Mouse (Mus musculus) induced T-regulatory cell, adult 2 months (primary cell): ENCODE measurements around the gene Ctsw.
A peak's percentile ranks its signal among the peaks of the same experiment; 100 is the strongest.

Experiments used
- DNase-seq: peaks from one replicate; pipeline ENCODE4 v3.0.0-alpha.2; 2012; ENCODE audit warnings: low read depth

Ctsw gene

DNA sequence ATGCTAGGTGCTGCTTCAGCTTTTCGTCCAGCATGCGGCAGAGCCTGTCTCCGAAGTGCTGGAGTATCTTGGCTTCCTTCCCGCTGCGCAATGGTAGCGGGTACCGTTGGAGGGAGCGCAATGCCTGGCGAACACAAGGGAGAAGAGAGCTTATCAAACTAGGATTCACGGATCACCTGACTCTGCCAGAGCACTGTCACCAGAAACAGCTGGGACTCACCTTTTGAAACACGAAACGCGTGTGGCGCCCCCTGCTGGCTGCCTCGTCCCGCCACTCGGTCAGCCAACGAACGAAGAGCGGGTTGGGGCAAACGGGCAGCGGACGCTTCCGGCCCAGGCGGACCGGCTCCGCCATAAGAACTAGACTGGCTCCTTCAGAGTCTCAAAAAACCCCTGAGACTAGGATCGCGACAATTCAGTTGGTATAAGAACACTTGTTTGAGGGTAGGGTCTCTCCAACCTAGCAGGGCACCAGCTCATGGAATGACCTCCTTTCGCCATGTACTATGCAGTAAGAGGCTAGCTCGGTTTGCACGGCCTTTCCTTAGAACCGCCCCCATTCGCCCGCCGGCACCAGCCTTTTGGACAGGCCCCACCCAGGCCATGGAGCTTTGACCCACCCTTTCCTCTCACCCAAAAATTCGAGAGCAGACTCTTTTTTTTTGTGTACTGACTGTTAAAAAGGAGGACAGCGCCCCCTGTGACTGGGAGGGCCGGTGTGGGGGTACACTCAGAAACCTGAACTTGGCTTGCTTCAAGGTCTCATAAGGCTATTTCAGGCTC is 19.7 kb upstream of the Ctsw start, which contains the start of gene Mus81:
Gene Mus81, minus strand, starts transcription at position 635 of the 783 bp plus-strand sequence.
- DNase-seq, result peak; percentile 99

DNA sequence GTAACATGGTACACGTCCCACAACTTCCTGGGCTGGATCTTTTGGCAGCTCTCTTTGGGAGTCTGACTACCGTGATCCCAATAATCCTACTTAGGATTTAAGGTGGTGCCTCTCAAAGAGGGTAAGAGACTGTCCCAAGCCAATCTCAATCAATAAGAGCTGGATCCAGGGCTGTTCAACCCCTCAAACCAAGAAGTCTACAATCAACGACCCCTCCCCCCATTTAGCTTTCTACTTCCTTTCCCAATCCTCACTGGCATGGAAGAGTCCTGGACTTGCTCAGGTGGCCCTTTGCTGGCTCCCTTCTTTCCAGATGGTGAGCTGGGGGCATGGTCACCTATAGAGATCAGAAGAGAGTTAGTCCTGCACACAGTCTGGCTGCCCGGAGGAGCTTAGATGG is 18.5 kb upstream of the Ctsw start:
- DNase-seq, result no peak

DNA sequence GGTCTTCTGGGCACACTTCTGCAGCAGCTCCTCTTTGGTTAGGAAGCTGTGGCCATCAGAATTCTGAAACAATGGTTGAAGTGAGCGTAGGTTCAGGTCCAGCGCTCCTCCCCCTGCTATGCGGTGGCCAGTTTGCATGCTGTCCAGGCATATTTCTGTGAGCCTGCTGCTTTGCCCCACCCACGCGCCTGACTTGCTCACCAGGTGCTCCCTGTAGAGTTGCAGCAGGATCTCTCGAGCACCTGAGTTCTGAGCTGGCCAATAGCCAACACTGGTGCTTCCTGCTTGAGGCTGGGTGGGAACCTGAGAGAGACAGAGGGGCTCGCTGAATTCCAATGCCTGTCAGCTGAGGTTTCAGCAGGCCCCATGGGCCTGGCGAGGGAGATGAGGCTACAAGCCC is 18.0 kb upstream of the Ctsw start:
- DNase-seq, result no peak

DNA sequence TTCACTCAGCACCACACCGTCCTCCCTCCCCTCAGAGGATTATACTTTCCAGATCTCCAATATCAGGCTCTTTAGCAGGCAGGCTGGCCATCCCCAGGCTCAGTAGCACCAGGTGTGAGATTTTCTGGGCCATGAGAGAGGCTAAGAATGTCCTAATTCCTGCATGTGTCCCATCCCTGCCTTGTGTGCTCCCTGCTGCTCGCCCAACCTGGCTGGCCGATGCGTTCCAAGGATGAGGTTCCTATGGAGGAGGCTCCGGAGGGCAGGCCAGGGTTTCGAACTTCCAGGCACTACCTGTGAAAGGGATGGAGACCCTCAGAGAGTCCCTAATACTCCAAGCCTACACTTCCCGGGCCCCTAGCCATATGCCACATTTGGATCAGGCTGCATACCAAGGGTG is 17.5 kb upstream of the Ctsw start:
- DNase-seq, result no peak

DNA sequence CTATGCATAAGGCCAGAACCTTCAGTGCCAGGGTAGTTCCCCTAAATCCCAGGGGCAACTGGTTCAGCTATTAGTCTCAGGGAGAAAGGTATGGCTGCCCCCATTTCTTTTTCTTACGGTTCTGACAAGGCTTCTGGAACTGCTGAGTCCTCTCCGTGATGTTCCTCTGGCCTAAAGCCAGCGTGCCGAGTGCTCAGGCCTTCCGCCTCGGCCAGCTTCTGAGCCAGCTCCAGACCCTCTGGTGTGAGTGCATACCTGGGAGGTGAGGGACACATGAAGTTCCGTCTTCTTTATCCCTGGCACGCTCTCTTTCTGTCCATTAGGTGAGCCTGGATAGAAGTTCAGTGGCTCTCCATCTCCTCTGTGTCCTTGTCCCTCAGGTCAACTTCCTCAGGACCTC is 17.1 kb upstream of the Ctsw start:
- no peak for DNase-seq

DNA sequence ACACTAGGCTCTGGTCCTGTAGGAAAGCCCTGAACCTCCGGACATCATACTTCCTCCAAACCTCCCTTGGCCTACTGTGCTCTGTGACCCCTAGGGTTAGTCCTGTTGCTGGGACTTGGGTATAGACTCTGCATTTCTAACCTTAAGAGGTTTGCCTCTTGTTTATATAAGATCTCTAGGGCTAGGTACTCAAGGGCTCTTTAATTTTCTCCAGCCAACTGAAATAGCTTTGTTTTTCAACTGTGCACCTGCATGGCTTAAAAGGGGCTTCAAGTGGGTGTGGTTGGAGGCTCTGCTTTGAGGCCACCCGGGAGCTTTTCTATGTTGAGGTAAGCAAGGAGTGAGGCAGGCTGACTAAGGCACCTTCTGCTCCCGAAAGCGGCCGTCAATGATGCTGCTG is 16.2 kb upstream of the Ctsw start:
- no peak for DNase-seq

DNA sequence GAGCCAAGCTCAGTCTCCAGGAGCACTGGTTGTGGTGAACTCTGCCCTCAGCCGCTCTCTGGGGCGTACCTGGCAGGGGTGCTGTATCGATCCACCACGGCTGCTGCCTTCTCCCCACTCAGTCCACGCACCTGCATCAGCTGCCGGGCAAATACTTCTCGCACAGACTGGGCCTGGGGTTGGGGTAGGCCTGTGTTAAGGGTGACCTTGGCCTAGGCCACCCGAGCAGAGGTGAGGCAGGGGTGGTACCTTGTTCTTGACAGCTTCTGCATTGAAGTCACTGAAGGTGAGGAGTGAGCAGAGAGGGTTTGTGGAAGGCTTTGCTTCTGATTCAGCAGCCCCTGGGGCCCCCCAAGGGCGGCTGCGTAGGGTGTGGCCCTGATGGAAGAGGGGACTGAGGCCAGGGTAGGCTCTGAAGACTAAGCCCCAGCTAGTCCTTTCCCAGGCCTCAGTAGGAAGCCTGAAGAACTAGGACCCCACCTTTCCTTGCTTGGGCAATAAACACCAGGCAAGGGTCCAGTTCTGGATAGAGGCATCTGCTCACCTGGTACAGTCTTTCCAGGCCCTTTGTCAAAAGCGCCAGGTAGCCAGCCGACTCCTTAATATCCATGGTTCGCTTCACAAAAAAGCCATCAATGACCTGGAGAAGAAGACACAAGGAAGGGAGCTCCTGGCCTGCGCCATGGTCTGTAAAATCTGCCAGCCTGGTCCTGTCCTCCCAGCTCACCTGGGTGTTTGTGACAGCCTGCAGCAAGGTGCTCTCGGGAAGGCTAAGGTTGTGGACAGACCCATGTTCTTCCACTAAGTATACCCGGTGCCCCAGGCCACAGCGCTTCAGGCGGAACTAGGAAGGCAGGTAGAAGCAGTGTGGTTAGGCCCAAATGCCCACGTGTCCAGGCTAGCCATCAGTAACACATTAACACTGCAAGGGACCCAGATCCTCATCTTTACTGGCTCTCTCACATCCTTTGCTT is 15.4 kb upstream of the Ctsw start:
- no peak for DNase-seq

DNA sequence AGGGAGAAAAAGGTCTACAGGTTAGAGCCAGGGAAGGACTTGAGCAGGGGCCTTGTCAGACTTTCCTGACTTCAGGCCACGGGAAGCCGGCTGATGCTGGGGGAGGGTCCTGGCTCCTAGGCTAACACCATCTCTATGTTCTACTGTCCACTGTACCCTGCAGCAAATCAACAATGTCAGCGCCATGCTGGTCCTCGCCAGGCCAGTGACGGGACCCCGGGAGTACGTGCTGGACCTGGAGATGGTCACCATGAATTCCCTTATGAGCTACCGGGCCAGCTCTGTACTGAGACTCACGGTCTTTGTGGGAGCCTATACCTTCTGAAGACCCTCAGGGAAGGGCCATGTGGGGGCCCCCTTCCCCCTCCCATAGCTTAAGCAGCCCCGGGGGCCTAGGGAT is 13.1 kb upstream of the Ctsw start:
- DNase-seq, result no peak

DNA sequence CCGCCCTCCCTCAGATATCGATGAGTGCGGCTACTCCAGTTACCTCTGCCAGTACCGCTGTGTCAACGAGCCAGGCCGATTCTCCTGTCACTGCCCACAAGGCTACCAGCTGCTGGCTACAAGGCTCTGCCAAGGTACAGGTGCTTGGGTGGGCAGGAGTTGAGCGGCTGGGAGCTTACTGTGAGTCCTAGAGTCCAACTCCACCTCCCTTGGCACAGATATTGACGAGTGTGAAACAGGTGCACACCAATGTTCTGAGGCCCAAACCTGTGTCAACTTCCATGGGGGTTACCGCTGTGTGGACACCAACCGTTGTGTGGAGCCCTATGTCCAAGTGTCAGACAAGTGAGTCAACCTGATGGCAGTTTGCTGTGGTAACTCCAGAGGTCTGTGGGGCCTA is 11.7 kb upstream of the Ctsw start:
- no peak for DNase-seq

DNA sequence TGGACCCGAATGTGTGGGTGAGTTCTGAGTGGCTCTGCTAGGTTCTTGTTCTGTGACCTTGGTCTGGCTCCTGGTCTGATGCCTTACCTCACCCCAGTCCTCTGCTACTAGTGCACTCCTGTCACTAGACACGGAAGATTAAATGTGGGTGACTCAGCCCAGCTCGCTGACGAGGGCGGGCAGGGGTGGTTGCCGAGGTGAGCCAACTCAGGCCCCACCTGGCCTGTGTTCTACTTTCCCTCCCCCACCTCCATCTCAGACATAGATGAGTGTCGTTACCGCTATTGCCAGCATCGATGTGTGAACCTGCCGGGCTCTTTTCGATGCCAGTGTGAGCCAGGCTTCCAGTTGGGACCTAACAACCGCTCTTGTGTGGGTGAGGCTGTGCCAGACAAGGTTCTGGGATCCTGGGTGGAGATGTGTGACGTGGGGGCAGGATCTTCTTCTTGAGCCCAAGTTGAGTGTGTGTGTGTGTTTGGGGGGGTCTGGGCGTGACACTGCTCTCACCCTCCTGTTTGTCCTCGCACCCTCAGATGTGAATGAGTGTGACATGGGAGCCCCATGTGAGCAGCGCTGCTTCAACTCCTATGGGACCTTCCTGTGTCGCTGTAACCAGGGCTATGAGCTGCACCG is 9.5 kb upstream of the Ctsw start:
- DNase-seq, result no peak

DNA sequence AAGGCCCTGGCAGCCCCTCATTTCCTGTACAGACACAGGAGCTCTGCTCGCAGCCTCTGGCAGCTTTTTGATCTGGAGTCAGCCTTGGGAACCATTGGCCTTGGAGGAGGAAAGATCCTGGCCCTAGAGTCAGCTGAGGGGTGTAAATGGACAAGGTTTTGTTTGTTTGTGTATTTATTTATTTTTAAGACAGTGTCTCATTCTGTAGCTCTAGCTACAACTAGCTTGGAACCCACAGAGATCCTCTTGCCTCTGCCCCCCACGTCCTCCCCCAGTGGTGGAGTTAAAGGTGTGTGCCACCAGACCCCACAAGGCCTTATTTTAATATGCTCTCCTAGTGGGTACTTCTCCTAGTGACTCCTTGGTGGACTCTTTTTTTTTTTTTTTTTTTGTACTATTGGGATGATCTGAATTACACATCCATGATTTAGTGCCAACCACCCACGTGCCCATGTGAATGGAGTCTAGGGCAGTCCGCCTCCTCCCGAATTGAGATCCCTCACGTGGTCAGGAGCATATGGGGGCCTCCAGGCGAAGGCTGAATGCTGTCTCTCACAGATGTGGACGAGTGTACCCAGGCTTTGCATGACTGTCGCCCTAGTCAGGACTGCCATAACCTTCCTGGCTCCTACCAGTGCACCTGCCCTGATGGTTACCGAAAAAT is 8.8 kb upstream of the Ctsw start:
- no peak for DNase-seq

DNA sequence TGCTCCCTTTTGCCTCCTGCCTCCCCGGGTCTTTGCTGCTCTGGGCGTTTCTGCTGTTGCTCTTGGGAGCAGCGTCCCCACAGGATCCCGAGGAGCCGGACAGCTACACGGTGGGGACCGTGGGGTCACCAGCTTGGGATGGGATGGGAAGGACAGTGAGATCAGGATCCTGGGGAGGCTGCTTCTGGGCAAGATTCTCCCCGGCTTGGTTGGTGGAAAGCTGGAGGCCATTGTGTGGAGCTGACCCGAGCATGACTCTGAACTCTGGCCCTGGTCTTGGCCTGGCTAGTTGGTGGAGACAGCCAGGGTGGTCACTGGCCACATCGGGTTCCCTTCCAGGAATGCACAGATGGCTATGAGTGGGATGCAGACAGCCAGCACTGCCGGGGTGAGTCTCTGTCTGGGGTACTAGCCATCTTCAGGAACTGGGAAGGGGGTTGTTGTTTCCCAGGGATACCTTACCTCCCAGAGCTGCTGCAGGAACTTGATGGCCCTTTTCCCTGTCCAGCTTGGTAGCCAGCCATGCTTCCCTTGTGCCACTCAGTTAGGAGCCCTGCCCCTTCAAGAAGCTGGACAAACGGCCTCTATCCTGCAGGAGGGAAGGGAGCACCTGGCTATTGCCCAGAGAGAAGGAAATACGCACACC is 6.9 kb upstream of the Ctsw start:
- DNase-seq, result no peak

DNA sequence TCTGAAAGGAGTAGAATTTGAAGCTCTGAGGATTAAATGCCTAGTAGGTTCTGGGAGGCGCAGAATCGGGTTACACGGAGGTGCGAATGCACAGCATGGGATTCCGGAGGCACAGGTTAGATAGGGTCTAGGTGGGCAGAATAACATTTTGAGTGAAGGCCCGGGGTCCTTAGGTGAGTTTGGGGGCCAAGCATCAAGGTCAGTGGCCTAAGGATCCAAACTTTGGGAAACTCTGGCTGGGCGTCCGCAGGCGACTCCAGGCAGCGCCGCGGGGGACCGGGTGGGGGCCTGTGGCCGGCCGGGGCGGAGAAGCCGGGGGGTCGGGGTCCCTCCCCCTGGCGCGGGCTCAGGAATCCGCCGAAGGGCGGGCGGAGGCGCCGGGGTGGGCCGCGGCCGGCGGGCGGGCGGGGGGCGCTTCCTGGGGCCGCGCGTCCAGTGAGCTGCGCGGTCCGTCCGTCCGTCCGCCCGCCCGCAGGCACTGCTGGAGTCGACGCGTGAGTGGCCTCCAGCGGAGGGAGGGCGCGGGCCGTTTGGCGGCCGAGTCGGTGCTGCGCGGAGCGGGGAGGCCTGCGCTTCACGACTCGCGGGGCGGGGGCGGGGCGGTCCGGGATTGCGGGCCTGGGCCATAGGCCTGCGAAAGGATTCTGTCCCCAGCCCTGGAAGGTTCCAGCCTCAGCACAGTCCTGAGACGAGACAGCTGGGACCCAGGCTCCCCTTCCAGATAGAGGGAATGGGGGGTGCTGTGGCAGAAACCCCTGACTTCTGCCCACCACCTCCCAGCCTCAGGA is 6.2 kb upstream of the Ctsw start:
- DNase-seq, result peak; percentile 34

DNA sequence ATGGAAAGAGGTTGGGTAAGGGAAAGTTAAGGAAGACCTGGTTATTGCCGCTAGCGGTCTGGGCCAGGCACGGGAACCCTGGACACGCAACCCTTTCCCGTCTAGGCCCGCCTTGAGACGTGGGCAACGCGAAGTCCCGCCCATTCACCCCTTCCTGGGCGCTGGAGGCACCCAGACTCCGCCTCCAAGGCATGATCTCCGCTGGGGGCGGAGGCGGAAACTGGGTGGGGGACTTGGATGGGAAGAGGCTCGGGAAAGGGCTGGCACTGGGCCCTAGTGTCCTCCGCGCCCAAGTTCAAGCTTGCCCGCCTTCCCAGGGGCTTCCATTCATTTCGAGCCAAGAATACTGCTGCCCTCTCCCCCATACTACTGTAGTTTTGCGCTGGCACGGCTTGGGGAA is 5.4 kb upstream of the Ctsw start, which contains the start of gene Efemp2:
Gene Efemp2, plus strand, starts transcription at position 235 of the 400 bp plus-strand sequence.
- peak; percentile 78 for DNase-seq

DNA sequence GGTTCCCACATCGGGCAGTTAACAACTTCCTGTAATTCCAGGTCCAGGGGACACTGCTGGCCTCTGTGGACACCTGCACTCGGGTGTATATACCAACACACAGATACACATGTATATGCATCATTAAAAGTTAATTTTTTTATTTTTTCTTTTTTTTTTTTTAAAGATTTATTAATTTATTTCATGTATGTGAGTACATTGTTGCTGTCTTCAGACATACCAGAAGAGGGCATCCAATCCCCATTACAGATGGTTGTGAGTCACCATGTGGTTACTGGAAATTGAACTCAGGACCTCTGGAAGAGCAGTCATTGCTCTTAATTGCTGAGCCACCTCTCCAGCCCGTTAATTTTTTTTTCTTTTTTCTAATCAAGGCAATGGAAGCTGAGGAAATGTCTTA is 4.5 kb upstream of the Ctsw start:
- DNase-seq, result peak; percentile 35

DNA sequence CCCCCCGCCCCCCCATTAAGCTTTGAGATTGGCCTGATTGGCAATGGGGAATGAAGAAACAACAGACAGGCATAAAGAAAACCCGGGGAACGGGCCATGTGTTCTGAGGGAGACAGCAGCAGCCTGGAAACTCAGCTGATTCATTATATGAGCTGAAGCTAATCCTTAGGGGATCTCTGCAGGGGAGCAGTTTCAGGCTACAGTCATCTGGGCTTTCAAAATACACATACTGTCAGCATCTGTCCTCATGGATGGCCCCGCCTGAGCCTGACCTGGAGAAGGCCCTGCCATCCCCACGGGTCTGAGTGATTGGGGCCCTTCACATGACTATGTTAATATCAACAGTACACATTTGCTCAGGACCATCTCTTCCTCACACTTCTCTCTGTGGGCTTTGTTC is 3.5 kb upstream of the Ctsw start:
- no peak for DNase-seq

DNA sequence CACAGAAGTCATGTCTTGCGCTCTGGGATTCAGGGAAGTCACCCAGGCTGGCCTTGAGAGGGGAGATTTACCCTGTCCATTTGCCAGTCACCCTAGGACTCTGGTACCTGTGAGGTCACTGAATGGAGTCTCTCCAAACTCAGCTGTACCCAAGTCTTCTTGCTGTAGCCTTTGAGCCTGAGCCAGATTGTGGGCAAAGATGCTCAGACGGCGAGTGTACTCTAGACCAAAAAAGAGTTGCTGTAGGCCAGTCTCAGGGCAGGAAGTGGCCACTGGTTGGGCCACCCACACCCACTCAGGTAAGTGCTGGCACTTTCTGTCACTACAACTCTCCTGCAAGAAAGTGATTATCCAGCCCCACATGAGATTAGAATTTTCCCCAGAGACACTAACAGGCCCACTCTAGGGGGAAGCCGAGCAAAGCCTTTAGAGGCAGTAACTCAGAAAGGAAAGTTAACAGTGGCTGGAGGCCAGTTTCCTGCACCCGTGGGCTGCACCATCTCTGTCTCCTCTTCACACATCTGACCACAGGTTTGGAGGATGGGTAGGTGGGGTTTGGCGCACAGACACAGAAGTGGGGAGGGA is 1.3 kb downstream of the Ctsw start:
- peak; percentile 42 for DNase-seq

DNA sequence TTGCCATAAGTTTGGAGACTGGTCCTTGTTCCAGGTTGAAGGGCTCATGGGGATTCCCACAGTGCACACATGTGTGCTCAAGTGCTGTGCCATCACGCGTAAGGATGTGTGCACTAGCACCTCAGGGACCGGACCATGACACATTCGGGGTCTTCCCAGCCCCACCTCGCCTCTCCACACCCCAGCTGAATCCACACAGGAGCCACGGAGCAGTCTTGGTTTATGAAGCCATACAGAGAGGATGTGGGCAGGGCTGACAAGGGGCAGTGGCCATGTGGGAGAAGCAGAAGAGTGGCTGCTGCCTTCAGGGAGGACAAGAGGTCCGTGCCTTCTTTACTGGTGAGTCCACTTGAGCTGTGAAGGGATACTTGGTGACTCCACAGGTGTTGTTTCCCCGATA is 3.3 kb downstream of the Ctsw start:
- DNase-seq, result no peak

DNA sequence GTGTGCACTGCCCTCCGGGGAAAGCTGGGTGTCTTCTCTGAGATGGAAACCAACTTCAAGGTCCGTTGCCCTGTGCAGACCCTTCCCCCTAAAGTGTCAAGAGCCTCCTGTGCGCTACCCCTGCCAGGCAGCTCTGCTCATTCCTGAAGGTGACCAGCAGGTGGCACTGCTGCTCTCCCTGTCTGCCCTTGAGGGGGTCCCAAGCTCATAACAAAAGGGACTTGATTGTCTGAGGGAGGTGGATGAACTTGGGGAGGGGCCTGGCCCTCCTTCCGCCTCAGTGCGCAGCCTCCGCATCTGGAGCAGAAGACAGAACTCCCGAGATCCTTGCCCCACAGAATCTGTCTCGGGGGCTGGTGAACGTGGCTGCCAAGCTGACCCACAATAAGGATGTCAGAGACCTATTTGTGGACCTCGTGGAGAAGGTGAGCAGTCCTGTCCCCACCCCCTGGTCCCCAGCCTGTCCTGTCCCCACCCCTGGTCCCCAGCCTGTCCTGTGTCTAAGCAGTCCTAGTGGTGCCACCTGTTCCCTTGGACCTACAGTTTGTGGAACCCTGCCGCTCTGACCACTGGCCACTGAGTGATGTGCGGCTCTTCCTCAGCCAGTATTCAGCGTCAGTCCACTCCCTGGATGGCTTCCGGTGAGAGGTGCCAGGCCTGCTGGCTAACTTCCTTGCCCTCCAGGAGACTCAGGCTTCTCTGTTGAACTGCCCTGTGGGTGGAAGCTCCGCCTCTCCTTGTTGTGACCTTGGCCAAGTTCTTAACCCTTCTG is 4.3 kb downstream of the Ctsw start:
- DNase-seq, result peak; percentile 70

DNA sequence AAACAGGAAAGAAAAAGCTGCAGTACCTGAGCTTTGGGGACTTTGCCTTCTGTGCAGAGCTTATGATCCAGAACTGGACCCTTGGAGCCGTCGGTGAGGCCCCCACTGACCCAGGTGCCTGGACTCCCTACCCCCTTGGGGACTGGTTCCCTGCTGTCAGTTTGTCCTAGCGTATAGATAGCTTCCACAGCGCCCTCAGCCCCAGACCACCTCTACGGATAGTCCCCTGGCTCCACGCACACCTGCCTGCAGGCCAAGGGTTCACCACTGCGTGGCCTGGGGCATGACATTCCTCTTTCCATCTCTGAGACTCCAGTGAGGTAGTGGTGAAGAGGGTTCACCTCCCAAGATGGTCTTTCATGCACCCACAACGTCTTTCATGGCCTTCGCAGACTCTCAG is 5.1 kb downstream of the Ctsw start:
- no peak for DNase-seq
